Mouse (Mus musculus): ENCODE measurements around the gene P3h1.

The P3h1 gene

GRCm38 (mm10) chr4:119238661-119239060, 5.9 kb downstream of the P3h1 start:
- DNase-seq (ENCODE audit: low spot score in 2 of 2), result no peak

- DNase-seq (ENCODE audit: low spot score in 2 of 2), result peak in 1 of 2 experiments; percentile 51
Observed at GRCm38 (mm10) chr4:119239181-119239682, 6.5 kb downstream of the P3h1 start.

- peak; percentile 60 to 66 for DNase-seq (ENCODE audit: low spot score in 2 of 2)
Observed at GRCm38 (mm10) chr4:119241664-119242063, 8.9 kb downstream of the P3h1 start.

GRCm38 (mm10) chr4:119242571-119242970, 9.9 kb downstream of the P3h1 start:
- DNase-seq (ENCODE audit: low spot score in 2 of 2), result no peak

- DNase-seq (ENCODE audit: low spot score in 2 of 2), result peak; percentile 78 to 81
Observed at GRCm38 (mm10) chr4:119244468-119245240, 11.9 kb downstream of the P3h1 start.

- peak; percentile 68 to 85 for DNase-seq (ENCODE audit: low spot score in 2 of 2)
Observed at GRCm38 (mm10) chr4:119245556-119245955, 12.8 kb downstream of the P3h1 start.

- DNase-seq (ENCODE audit: low spot score in 2 of 2), result peak in 1 of 2 experiments; percentile 35
Observed at GRCm38 (mm10) chr4:119245961-119246360, 13.2 kb downstream of the P3h1 start.

GRCm38 (mm10) chr4:119246688-119247225, 14.0 kb downstream of the P3h1 start:
- no peak for DNase-seq (ENCODE audit: low spot score in 2 of 2)

GRCm38 (mm10) chr4:119247462-119248235, 14.9 kb downstream of the P3h1 start:
- peak; percentile 59 to 63 for DNase-seq (ENCODE audit: low spot score in 2 of 2)

GRCm38 (mm10) chr4:119248407-119248965, 15.8 kb downstream of the P3h1 start:
- no peak for DNase-seq (ENCODE audit: low spot score in 2 of 2)

- DNase-seq (ENCODE audit: low spot score in 2 of 2), result no peak
Observed at GRCm38 (mm10) chr4:119252025-119252808, 19.5 kb downstream of the P3h1 start.

GRCm38 (mm10) chr4:119254012-119254618, 21.4 kb downstream of the P3h1 start:
- DNase-seq (ENCODE audit: low spot score in 2 of 2), result peak; percentile 42 to 51

GRCm38 (mm10) chr4:119255351-119255750, 22.6 kb downstream of the P3h1 start, which contains the start of gene Cldn19:
Gene Cldn19 (plus strand): TSS chr4:119255414.
- DNase-seq (ENCODE audit: low spot score in 2 of 2), result no peak

- DNase-seq (ENCODE audit: low spot score in 2 of 2), result no peak
Observed at GRCm38 (mm10) chr4:119257083-119257482, 24.4 kb downstream of the P3h1 start.

- no peak for DNase-seq (ENCODE audit: low spot score in 2 of 2)
Observed at GRCm38 (mm10) chr4:119259344-119260254, 26.9 kb downstream of the P3h1 start.

GRCm38 (mm10) chr4:119261087-119261713, 28.5 kb downstream of the P3h1 start:
- DNase-seq (ENCODE audit: low spot score in 2 of 2), result no peak

- no peak for DNase-seq (ENCODE audit: low spot score in 2 of 2)
Observed at GRCm38 (mm10) chr4:119262483-119262882, 29.8 kb downstream of the P3h1 start.

- DNase-seq (ENCODE audit: low spot score in 2 of 2), result no peak
Observed at GRCm38 (mm10) chr4:119263459-119263858, 30.7 kb downstream of the P3h1 start.

GRCm38 (mm10) chr4:119266606-119267005, 33.9 kb downstream of the P3h1 start:
- DNase-seq (ENCODE audit: low spot score in 2 of 2), result no peak

All from frontal cortex, postnatal 36 days (tissue).